Mouse (Mus musculus): ENCODE data around the gene Serbp1. TPM values are rescaled to one million over a fixed set of nuclear protein-coding genes. Genes with fewer than 3 reads are reported as not detected.
"Not testable (repeated sequence)": the region's sequence is repeated elsewhere in the genome, so short reads cannot be mapped to it uniquely, and the experiment has no call there.

Serbp1 gene
- total RNA-seq (2021): 100 to 1,000 TPM; 370 to 450 TPM
- long read RNA-seq, experiment 1, full-length matches to known transcripts: 265 of 292 reads
- long read RNA-seq, experiment 1, partial matches to known transcripts: 20 of 292 reads
- long read RNA-seq, experiment 1, other reads (novel, unspliced or antisense): 7 of 292 reads
- long read RNA-seq, experiment 2, full-length matches to known transcripts: 291 of 311 reads
- long read RNA-seq, experiment 2, partial matches to known transcripts: 13 of 311 reads
- long read RNA-seq, experiment 2, other reads (novel, unspliced or antisense): 7 of 311 reads

GRCm38 (mm10) chr6:67237977-67238376 lies at the start of gene Serbp1:
Gene Serbp1 (plus strand): TSS chr6:67238176.
- no peak for DNase-seq (ENCODE audit: low spot score in 2 of 2)

GRCm38 (mm10) chr6:67193591-67193990 lies 44.4 kb upstream of the Serbp1 start:
- no peak for DNase-seq (ENCODE audit: low spot score in 2 of 2)

GRCm38 (mm10) chr6:67194606-67195005 lies 43.4 kb upstream of the Serbp1 start:
- DNase-seq (ENCODE audit: low spot score in 2 of 2): no peak

GRCm38 (mm10) chr6:67195148-67195611 lies 42.8 kb upstream of the Serbp1 start:
- no peak for DNase-seq (ENCODE audit: low spot score in 2 of 2)

- no peak for DNase-seq (ENCODE audit: low spot score in 2 of 2)
Measured at GRCm38 (mm10) chr6:67196821-67197220, 41.2 kb upstream of the Serbp1 start.

- peak in 1 of 2 experiments; percentile 20 for DNase-seq (ENCODE audit: low spot score in 2 of 2)
Measured at GRCm38 (mm10) chr6:67198085-67198484, 39.9 kb upstream of the Serbp1 start.

GRCm38 (mm10) chr6:67200715-67201322 lies 37.2 kb upstream of the Serbp1 start:
- peak; percentile 36 to 81 for DNase-seq (ENCODE audit: low spot score in 2 of 2)

GRCm38 (mm10) chr6:67205081-67206037 lies 32.6 kb upstream of the Serbp1 start:
- no peak for DNase-seq (ENCODE audit: low spot score in 2 of 2)

- DNase-seq (ENCODE audit: low spot score in 2 of 2): no peak
Measured at GRCm38 (mm10) chr6:67212362-67212761, 25.6 kb upstream of the Serbp1 start.

- DNase-seq (ENCODE audit: low spot score in 2 of 2): no peak
Measured at GRCm38 (mm10) chr6:67213429-67214098, 24.4 kb upstream of the Serbp1 start.

- no peak for DNase-seq (ENCODE audit: low spot score in 2 of 2)
Measured at GRCm38 (mm10) chr6:67217402-67217801, 20.6 kb upstream of the Serbp1 start.

- no peak for DNase-seq (ENCODE audit: low spot score in 2 of 2)
Measured at GRCm38 (mm10) chr6:67217846-67218245, 20.1 kb upstream of the Serbp1 start.

GRCm38 (mm10) chr6:67218566-67218965 lies 19.4 kb upstream of the Serbp1 start:
- no peak for DNase-seq (ENCODE audit: low spot score in 2 of 2)

- not testable (repeated sequence) for DNase-seq (ENCODE audit: low spot score in 2 of 2)
Measured at GRCm38 (mm10) chr6:67219931-67220330, 18.0 kb upstream of the Serbp1 start.

GRCm38 (mm10) chr6:67220731-67221130 lies 17.2 kb upstream of the Serbp1 start:
- DNase-seq (ENCODE audit: low spot score in 2 of 2): no peak

- DNase-seq (ENCODE audit: low spot score in 2 of 2): no peak
Measured at GRCm38 (mm10) chr6:67223082-67223481, 14.9 kb upstream of the Serbp1 start.

GRCm38 (mm10) chr6:67223499-67223898 lies 14.5 kb upstream of the Serbp1 start:
- DNase-seq (ENCODE audit: low spot score in 2 of 2): no peak

- no peak for DNase-seq (ENCODE audit: low spot score in 2 of 2)
Measured at GRCm38 (mm10) chr6:67226286-67226685, 11.7 kb upstream of the Serbp1 start.

GRCm38 (mm10) chr6:67228459-67229107 lies 9.4 kb upstream of the Serbp1 start:
- peak in 1 of 2 experiments; percentile 7 for DNase-seq (ENCODE audit: low spot score in 2 of 2)

GRCm38 (mm10) chr6:67229521-67229920 lies 8.5 kb upstream of the Serbp1 start:
- no peak for DNase-seq (ENCODE audit: low spot score in 2 of 2)
